Mouse (Mus musculus): Measurements from ENCODE around the gene Gpr83.

Gpr83 gene

GRCm38 (mm10) chr9:14859868-14860639, at the start of gene Gpr83:
Gene Gpr83, plus strand, starts transcription at chr9:14860210.
- peak; percentile 47 to 63 for DNase-seq

- no peak for DNase-seq
Observed at GRCm38 (mm10) chr9:14821396-14821795, 38.6 kb upstream of the Gpr83 start.

- DNase-seq, result no peak
Observed at GRCm38 (mm10) chr9:14824840-14825239, 35.2 kb upstream of the Gpr83 start.

GRCm38 (mm10) chr9:14827875-14828274, 32.1 kb upstream of the Gpr83 start:
- no peak for DNase-seq

GRCm38 (mm10) chr9:14832046-14832445, 28.0 kb upstream of the Gpr83 start:
- no peak for DNase-seq

- no peak for DNase-seq
Observed at GRCm38 (mm10) chr9:14835335-14836075, 24.5 kb upstream of the Gpr83 start.

GRCm38 (mm10) chr9:14839527-14839926, 20.5 kb upstream of the Gpr83 start:
- DNase-seq, result peak; percentile 62 to 75

- DNase-seq, result no peak
Observed at GRCm38 (mm10) chr9:14839970-14840369, 20.0 kb upstream of the Gpr83 start.

GRCm38 (mm10) chr9:14841878-14842761, 17.9 kb upstream of the Gpr83 start:
- peak; percentile 45 to 55 for DNase-seq

GRCm38 (mm10) chr9:14843311-14843857, 16.6 kb upstream of the Gpr83 start:
- no peak for DNase-seq

- no peak for DNase-seq
Observed at GRCm38 (mm10) chr9:14843901-14844300, 16.1 kb upstream of the Gpr83 start.

GRCm38 (mm10) chr9:14846428-14846827, 13.6 kb upstream of the Gpr83 start:
- DNase-seq, result no peak

- no peak for DNase-seq
Observed at GRCm38 (mm10) chr9:14848267-14848935, 11.6 kb upstream of the Gpr83 start.

- DNase-seq, result no peak
Observed at GRCm38 (mm10) chr9:14854585-14854984, 5.4 kb upstream of the Gpr83 start.

- no peak for DNase-seq
Observed at GRCm38 (mm10) chr9:14856922-14857654, 2.9 kb upstream of the Gpr83 start.

- DNase-seq, result peak in 1 of 2 experiments; percentile 4
Observed at GRCm38 (mm10) chr9:14858170-14858706, 1.8 kb upstream of the Gpr83 start.

- DNase-seq, result no peak
Observed at GRCm38 (mm10) chr9:14858782-14859181, 1.2 kb upstream of the Gpr83 start.

GRCm38 (mm10) chr9:14863126-14863525, 3.1 kb downstream of the Gpr83 start:
- DNase-seq, result no peak

GRCm38 (mm10) chr9:14864726-14865125, 4.7 kb downstream of the Gpr83 start:
- DNase-seq, result no peak

- peak; percentile 78 to 83 for DNase-seq
Observed at GRCm38 (mm10) chr9:14866957-14867356, 6.9 kb downstream of the Gpr83 start.

GRCm38 (mm10) chr9:14868326-14868725, 8.3 kb downstream of the Gpr83 start:
- DNase-seq, result no peak

Measured in kidney, postnatal 4 days (tissue).